Comparison of ENCODE assay signal across 27 mouse cellular contexts in the genomic region with DNA sequence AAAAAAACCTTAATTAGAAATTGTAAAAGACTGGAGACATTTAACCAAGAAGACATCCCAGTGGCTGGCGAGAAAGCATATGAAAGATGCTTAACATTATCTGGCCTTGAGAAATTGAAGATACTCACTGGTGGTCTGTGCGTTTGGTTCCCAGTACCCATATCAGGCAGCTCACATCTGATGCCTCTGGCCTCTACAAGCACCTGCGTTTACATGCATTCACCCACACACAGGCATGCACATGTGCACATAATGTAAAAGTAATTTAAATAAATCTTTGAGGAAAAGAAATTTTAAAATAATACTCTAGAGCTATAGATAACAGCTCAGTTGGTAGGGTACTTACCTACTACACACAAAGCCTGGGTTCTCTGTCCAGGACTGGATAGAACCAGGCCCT. TPM values are rescaled to one million over a fixed set of nuclear protein-coding genes. Genes with fewer than 3 reads are reported as not detected.
DNase-seq lines count a peak whose midpoint lies in the region; ATAC-seq and TF ChIP-seq lines count a peak whose summit lies in the region.
"Had no signal": no experiment of that assay in that cellular context is flagged by ENCODE, and none has a peak within 500 bp of the region (broad histone marks: within the 10 kb centered on the region; RNA-seq: fewer than 3 reads in every experiment).

No protein-coding gene starts in this region.

- H3K9me3 ChIP-seq in heart, embryonic 12.5 days (replicated peaks) = no peaks in the 10 kb centered on the region
- H3K9me3 ChIP-seq in stomach, embryonic 16.5 days (replicated peaks; ENCODE audit: control insufficient read depth, low read length) = no peaks in the 10 kb centered on the region
- no peaks in the 10 kb centered on the region for H3K9me3 ChIP-seq in stomach, postnatal 0 days (ENCODE audit: control insufficient read depth, low read length)
- no peaks in the 10 kb centered on the region for H3K9me3 ChIP-seq in liver, embryonic 12.5 days (replicated peaks)
- H3K9me3 ChIP-seq: embryonic facial prominence, embryonic 15.5 days; forebrain, embryonic 10.5 days; heart, embryonic 15.5 days; hindbrain, embryonic 10.5 days; intestine, embryonic 15.5 days; limb, embryonic 10.5 days; neural tube, embryonic 13.5 days; stomach, embryonic 15.5 days had no signal

- peaks cover 14% of the 10 kb centered on the region for H3K4me1 ChIP-seq in heart, embryonic 12.5 days (replicated peaks)
- peaks cover 7% of the 10 kb centered on the region for H3K4me1 ChIP-seq in stomach, embryonic 16.5 days (ENCODE audit: control insufficient read depth, insufficient read depth, low read length)
- peaks cover 4% of the 10 kb centered on the region; the same call in 1 of the 2 replicates for H3K4me1 ChIP-seq in stomach, postnatal 0 days (replicated peaks; ENCODE audit: control insufficient read depth, insufficient read depth)
- peaks cover 44% of the 10 kb centered on the region for H3K4me1 ChIP-seq in liver, embryonic 12.5 days
- H3K4me1 ChIP-seq: intestine, embryonic 15.5 days had no signal

- no peak for ATAC-seq in heart, embryonic 12.5 days (ENCODE audit: insufficient number of reproducible peaks, low FRiP score)
- ATAC-seq in stomach, embryonic 16.5 days (ENCODE audit: insufficient read depth, low FRiP score) = no peak
- no peak for ATAC-seq in stomach, postnatal 0 days (ENCODE audit: low FRiP score, low TSS enrichment)
- ATAC-seq in liver, embryonic 12.5 days = no peak
- ATAC-seq: forebrain, embryonic 16.5 days; hindbrain, embryonic 16.5 days; intestine, embryonic 15.5 days; midbrain, embryonic 16.5 days had no signal

- TF ChIP-seq CTCF in stomach, postnatal 0 days (IDR thresholded peaks at IDR 0.05; ENCODE audit: low read depth) = no peak

- peak overlapping the region; percentile 64 for H3K4me2 ChIP-seq in heart, embryonic 12.5 days
- 0 out of 2 replicates have a peak overlapping the region, but pooled peaks have one; percentile 73 for H3K4me2 ChIP-seq in stomach, embryonic 16.5 days (ENCODE audit: low read depth, low read length)
- no peak overlapping the region for H3K4me2 ChIP-seq in stomach, postnatal 0 days (replicated peaks; ENCODE audit: low read depth)
- peak overlapping the region; percentile 71 for H3K4me2 ChIP-seq in liver, embryonic 12.5 days
- H3K4me2 ChIP-seq: embryonic facial prominence, embryonic 15.5 days had no signal

- intact Hi-C loops in heart, postnatal 25 days (cut with DNase I) = no loop called here

- H3K27me3 ChIP-seq in heart, embryonic 12.5 days (replicated peaks) = no peaks in the 10 kb centered on the region
- no peaks in the 10 kb centered on the region for H3K27me3 ChIP-seq in stomach, embryonic 16.5 days (ENCODE audit: control insufficient read depth, insufficient read depth, low read length)
- H3K27me3 ChIP-seq in stomach, postnatal 0 days (ENCODE audit: control insufficient read depth, insufficient read depth, low read length) = no peaks in the 10 kb centered on the region
- H3K27me3 ChIP-seq in liver, embryonic 12.5 days (replicated peaks) = no peaks in the 10 kb centered on the region
- H3K27me3 ChIP-seq: embryonic facial prominence, embryonic 15.5 days; heart, embryonic 15.5 days; intestine, embryonic 15.5 days; neural tube, embryonic 13.5 days; stomach, embryonic 15.5 days had no signal

- H3K36me3 ChIP-seq in heart, embryonic 12.5 days = no peaks in the 10 kb centered on the region
- no peaks in the 10 kb centered on the region for H3K36me3 ChIP-seq in stomach, embryonic 16.5 days (ENCODE audit: control insufficient read depth, insufficient read depth, low read length)
- H3K36me3 ChIP-seq in stomach, postnatal 0 days (ENCODE audit: control insufficient read depth, insufficient read depth, low read length) = no peaks in the 10 kb centered on the region
- peaks cover 20% of the 10 kb centered on the region for H3K36me3 ChIP-seq in liver, embryonic 12.5 days
- H3K36me3 ChIP-seq: embryonic facial prominence, embryonic 15.5 days; heart, embryonic 15.5 days; intestine, embryonic 15.5 days; neural tube, embryonic 13.5 days; stomach, embryonic 15.5 days had no signal

- H3K9ac ChIP-seq in heart, embryonic 12.5 days = no peak overlapping the region
- H3K9ac ChIP-seq in stomach, embryonic 16.5 days (ENCODE audit: low read length) = no peak overlapping the region
- no peak overlapping the region for H3K9ac ChIP-seq in stomach, postnatal 0 days (ENCODE audit: low read length)
- peak overlapping the region; percentile 100 for H3K9ac ChIP-seq in liver, embryonic 12.5 days
- H3K9ac ChIP-seq: embryonic facial prominence, embryonic 15.5 days; heart, embryonic 15.5 days; intestine, embryonic 15.5 days; neural tube, embryonic 13.5 days; stomach, embryonic 15.5 days had no signal

- H3K27ac ChIP-seq in heart, embryonic 12.5 days (ENCODE audit: poor library complexity, severe bottlenecking) = no peak overlapping the region
- H3K27ac ChIP-seq in stomach, embryonic 16.5 days (ENCODE audit: low read length) = no peak overlapping the region
- H3K27ac ChIP-seq in stomach, postnatal 0 days (replicated peaks) = no peak overlapping the region
- peak overlapping the region; percentile 100 for H3K27ac ChIP-seq in liver, embryonic 12.5 days
- H3K27ac ChIP-seq: embryonic facial prominence, embryonic 15.5 days; heart, embryonic 15.5 days; hindbrain, embryonic 10.5 days; intestine, embryonic 15.5 days; limb, embryonic 10.5 days; neural tube, embryonic 13.5 days; stomach, embryonic 15.5 days had no signal

- WGBS in heart, embryonic 12.5 days = 87% methylated on average over 3 of the region's 3 CpGs
- 86% methylated on average over 3 of the region's 3 CpGs for WGBS in stomach, embryonic 16.5 days
- 96% methylated on average over 3 of the region's 3 CpGs for WGBS in stomach, postnatal 0 days
- WGBS in liver, embryonic 12.5 days (ENCODE audit: insufficient replicate concordance) = 23% methylated on average over 3 of the region's 3 CpGs

- TF ChIP-seq EP300 in stomach, postnatal 0 days (optimal IDR thresholded peaks at IDR 0.05) = no peak

- no peak for DNase-seq in heart, postnatal 25 days (ENCODE audit: low spot score)
- DNase-seq in stomach, postnatal 0 days (ENCODE audit: low spot score) = no peak
- no peak for DNase-seq in embryo, embryonic 9.5 days (ENCODE audit: extremely low spot score)
- no peak for DNase-seq in testis, postnatal 10 days (ENCODE audit: low spot score)
- DNase-seq: adrenal gland, postnatal 10 days; cerebellum, adult 2 months; cerebellum, postnatal 25 days; gastrocnemius, postnatal 25 days; kidney, adult 8-10 months; kidney, postnatal 10 days; lung, adult 18-20 months; retina, postnatal 1 day; right cerebral cortex, postnatal 4 days had no signal

- H3K4me3 ChIP-seq in heart, embryonic 12.5 days = no peak overlapping the region
- H3K4me3 ChIP-seq in stomach, embryonic 16.5 days (replicated peaks; ENCODE audit: low read length) = no peak overlapping the region
- no peak overlapping the region for H3K4me3 ChIP-seq in stomach, postnatal 0 days (ENCODE audit: low read depth, low read length)
- peak overlapping the region; percentile 95 for H3K4me3 ChIP-seq in liver, embryonic 12.5 days
- H3K4me3 ChIP-seq: embryonic facial prominence, embryonic 15.5 days; forebrain, embryonic 10.5 days; intestine, embryonic 15.5 days; limb, embryonic 10.5 days; neural tube, embryonic 13.5 days; stomach, embryonic 15.5 days had no signal

RNA-seq across cellular contexts. Expression of gene Hectd1, which starts 2.0 kb away (rescaled TPM):
- 38.9 and 41.1 TPM in 2 replicates for polyA plus RNA-seq in heart, embryonic 12.5 days (2016; fragmentation: Nextera tagmentation; extraction: Ambion mirVana)
- 10 to 100 TPM; 76.9 to 84.5 TPM for total RNA-seq in heart, postnatal 25 days (2021)
- 36.7 and 37.4 TPM in 2 replicates for polyA plus RNA-seq in stomach, embryonic 16.5 days (2015; fragmentation: Nextera tagmentation; extraction: Ambion mirVana)
- polyA plus RNA-seq in stomach, postnatal 0 days (2015; fragmentation: Nextera tagmentation; extraction: Ambion mirVana) = 24.7 and 25.2 TPM in 2 replicates
- polyA plus RNA-seq in liver, embryonic 12.5 days (2016; fragmentation: Nextera tagmentation; extraction: Ambion mirVana) = 48.0 and 48.4 TPM in 2 replicates
